Mouse (Mus musculus) lung, embryonic 14.5 days (tissue): ENCODE measurements around the gene Rbm46. TPM values are rescaled to one million over a fixed set of nuclear protein-coding genes. Genes with fewer than 3 reads are reported as not detected.
A peak's percentile ranks its signal among the peaks of the same experiment; 100 is the strongest.

Experiments used
- ATAC-seq: fragments of 200-750 bp; cut with Nextera tagmentation; 2 replicates; pipeline ENCODE4 v1.8.0; 2017; ENCODE audit warnings: mild to moderate bottlenecking, moderate TSS enrichment, moderate library complexity; ENCODE audit not compliant: insufficient read depth
- DNase-seq: peaks from one replicate; pipeline ENCODE4 v3.0.0-alpha.2; 2015
- H3K27ac ChIP-seq: fragments of 300-500 bp; sonication (generic); 2 replicates; pipeline ENCODE4 v1.5.1; 2014; ENCODE audit warnings: low read depth, mild to moderate bottlenecking, moderate library complexity
- H3K27me3 ChIP-seq: fragments of 300-500 bp; sonication (generic); 2 replicates; pipeline ENCODE4 v1.6.1; 2014; ENCODE audit warnings: low read length, control low read depth; ENCODE audit not compliant: insufficient read depth
- H3K36me3 ChIP-seq: fragments of 300-500 bp; sonication (generic); 2 replicates; pipeline ENCODE4 v1.6.1; 2014; ENCODE audit warnings: control low read depth; ENCODE audit not compliant: insufficient read depth
- H3K4me1 ChIP-seq: fragments of 300-500 bp; sonication (generic); 2 replicates; pipeline ENCODE4 v1.6.1; 2014; ENCODE audit warnings: antibody characterized with exemption, control low read depth; ENCODE audit not compliant: insufficient read depth
- H3K4me2 ChIP-seq: fragments of 300-500 bp; sonication (generic); 2 replicates; pipeline ENCODE4 v1.6.1; 2014; ENCODE audit warnings: mild to moderate bottlenecking
- H3K4me3 ChIP-seq: fragments of 300-500 bp; sonication (generic); 2 replicates; pipeline ENCODE4 v1.5.1; 2014; ENCODE audit warnings: low read depth, low read length
- H3K9ac ChIP-seq: fragments of 300-500 bp; sonication (generic); 2 replicates; pipeline ENCODE4 v1.6.1; 2014
- H3K9me3 ChIP-seq: fragments of 300-500 bp; sonication (generic); 2 replicates; pipeline ENCODE4 v1.6.1; 2016; ENCODE audit warnings: low read depth, low read length, control low read depth
- CTCF ChIP-seq: IDR thresholded peaks from 2 replicates; pipeline ENCODE4 v1.5.1; 2016; ENCODE audit warnings: antibody characterized with exemption, low read depth
- WGBS: fragments of 180-500 bp; shearing (Covaris S2); extraction: QIAGEN DNeasy Blood & Tissue Kit; methylation state at CpG from one replicate; pipeline ENCODE4 v1.1.7; 2014; 5-methylcytosine and 5-hydroxymethylcytosine counted together
- polyA plus RNA-seq: library from polyadenylated mRNA; unstranded; fragments of >200 nt; fragmentation: Nextera tagmentation; extraction: Ambion mirVana; gene quantifications from 2 replicates; pipeline ENCODE4 v1.2.1, GENCODE M21; 2014

Rbm46 gene
- polyA plus RNA-seq, 1 experiment from 2014 or later = 16.6 TPM

DNA sequence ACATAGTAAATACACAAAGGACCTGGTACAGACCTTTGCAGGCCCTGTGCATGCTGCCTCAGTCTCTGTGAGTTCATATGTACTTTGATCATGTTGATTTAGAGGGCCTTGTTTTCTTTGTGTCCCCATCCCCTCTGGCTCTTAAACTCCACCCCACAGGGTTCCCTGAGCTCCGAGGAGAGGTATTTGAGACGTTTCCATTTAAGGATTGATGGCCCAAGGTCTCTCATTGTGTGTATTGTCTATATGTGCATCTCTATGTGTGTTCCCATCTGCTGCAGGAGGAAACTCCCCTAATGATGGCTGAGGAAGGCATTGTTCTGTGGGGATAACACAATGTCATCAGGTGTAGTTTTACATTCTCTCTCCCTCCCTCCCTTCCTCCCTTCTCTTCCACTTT lies 12.6 kb upstream of the Rbm46 start:
- DNase-seq (no peak), ATAC-seq (no peak)
- Histone ChIP-seq H3K4me3 (no peak overlapping the region), H3K9me3 (no peaks in the 10 kb centered on the region), H3K4me1 (no peaks in the 10 kb centered on the region), H3K4me2 (no peak overlapping the region), H3K27me3 (no peaks in the 10 kb centered on the region), H3K36me3 (no peaks in the 10 kb centered on the region), H3K27ac (no peak overlapping the region), H3K9ac (no peak overlapping the region)
- WGBS = 16% methylated on average over 2 of the region's 2 CpGs
- no peak for TF ChIP-seq CTCF

GRCm38 (mm10) chr3:82877258-82877657 lies 975 bp upstream of the Rbm46 start:
- Histone ChIP-seq H3K27me3 (peaks cover 15% of the 10 kb centered on the region; the same call in 1 of the 2 replicates), H3K36me3 (no peaks in the 10 kb centered on the region), H3K9me3 (no peaks in the 10 kb centered on the region), H3K4me2 (peak overlapping the region; percentile 69), H3K9ac (no peak overlapping the region), H3K4me3 (no peak overlapping the region), H3K4me1 (0 out of 2 replicates have a peak, but pooled peaks cover 5% of the 10 kb centered on the region), H3K27ac (no peak overlapping the region)
- DNase-seq (peak; percentile 90), ATAC-seq (no peak)
- 2% methylated on average over 4 of the region's 4 CpGs for WGBS
- peak; percentile 77 for TF ChIP-seq CTCF

- peaks cover 15% of the 10 kb centered on the region; the same call in 1 of the 2 replicates for H3K27me3 ChIP-seq
- H3K9me3 ChIP-seq = no peaks in the 10 kb centered on the region
- no peaks in the 10 kb centered on the region for H3K36me3 ChIP-seq
- peak overlapping the region; percentile 52 for H3K9ac ChIP-seq
- peak overlapping the region; percentile 69 for H3K4me2 ChIP-seq
- ATAC-seq (peak; percentile 45), DNase-seq (peak; percentile 26)
- no peak for TF ChIP-seq CTCF
- no peak overlapping the region for H3K27ac ChIP-seq
- 14% methylated on average over 68 of the region's 69 CpGs for WGBS
- H3K4me1 ChIP-seq = 0 out of 2 replicates have a peak, but pooled peaks cover 5% of the 10 kb centered on the region
- H3K4me3 ChIP-seq = peak overlapping the region; percentile 47
These were observed 462 bp downstream of the Rbm46 start for GRCm38 (mm10) chr3:82875671-82876371.

DNA sequence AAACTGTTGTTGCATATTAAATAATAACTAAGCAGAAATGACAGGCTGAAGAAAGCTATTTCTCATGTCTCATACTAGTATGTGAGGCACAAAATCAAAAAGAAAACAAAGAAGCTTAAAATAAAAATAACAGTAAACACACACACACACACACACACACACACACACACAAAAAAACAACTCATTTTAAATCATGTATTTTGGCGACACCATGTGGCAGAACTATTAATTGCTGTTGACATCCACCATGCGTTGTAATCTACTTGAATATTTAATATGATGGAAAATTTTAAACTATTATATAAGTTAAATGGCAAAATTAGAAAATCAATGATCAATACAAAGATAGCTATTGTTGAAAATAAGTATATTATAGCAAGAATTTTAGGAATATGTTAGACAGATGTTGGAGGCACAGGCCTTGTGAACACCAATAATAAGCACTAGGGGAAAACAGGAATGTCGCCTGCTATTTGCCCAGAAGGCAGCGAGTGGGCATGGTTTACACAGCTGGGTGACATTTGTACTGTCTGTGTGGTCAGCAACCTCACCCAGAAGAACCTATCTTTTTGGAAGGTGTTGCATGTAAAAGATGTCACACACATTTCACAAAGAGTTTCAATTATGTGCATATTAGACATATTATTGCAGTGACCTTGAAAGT lies 18.7 kb downstream of the Rbm46 start:
- Histone ChIP-seq H3K27ac (no peak overlapping the region), H3K9ac (no peak overlapping the region), H3K4me3 (no peak overlapping the region), H3K27me3 (no peaks in the 10 kb centered on the region), H3K4me2 (no peak overlapping the region), H3K9me3 (no peaks in the 10 kb centered on the region), H3K36me3 (no peaks in the 10 kb centered on the region), H3K4me1 (no peaks in the 10 kb centered on the region)
- peak; percentile 67 for TF ChIP-seq CTCF
- WGBS = 20% methylated on average over 4 of the region's 4 CpGs
- ATAC-seq = no peak
- DNase-seq = peak; percentile 79

- Histone ChIP-seq H3K27ac (no peak overlapping the region), H3K4me3 (no peak overlapping the region), H3K27me3 (no peaks in the 10 kb centered on the region), H3K4me2 (no peak overlapping the region), H3K9me3 (no peaks in the 10 kb centered on the region), H3K9ac (no peak overlapping the region), H3K36me3 (no peaks in the 10 kb centered on the region), H3K4me1 (no peaks in the 10 kb centered on the region)
- no peak for ATAC-seq
- WGBS = 83% methylated on average over 9 of the region's 9 CpGs
- TF ChIP-seq CTCF = no peak
- no peak for DNase-seq
These were observed 51.1 kb downstream of the Rbm46 start for GRCm38 (mm10) chr3:82825165-82825564.

DNA sequence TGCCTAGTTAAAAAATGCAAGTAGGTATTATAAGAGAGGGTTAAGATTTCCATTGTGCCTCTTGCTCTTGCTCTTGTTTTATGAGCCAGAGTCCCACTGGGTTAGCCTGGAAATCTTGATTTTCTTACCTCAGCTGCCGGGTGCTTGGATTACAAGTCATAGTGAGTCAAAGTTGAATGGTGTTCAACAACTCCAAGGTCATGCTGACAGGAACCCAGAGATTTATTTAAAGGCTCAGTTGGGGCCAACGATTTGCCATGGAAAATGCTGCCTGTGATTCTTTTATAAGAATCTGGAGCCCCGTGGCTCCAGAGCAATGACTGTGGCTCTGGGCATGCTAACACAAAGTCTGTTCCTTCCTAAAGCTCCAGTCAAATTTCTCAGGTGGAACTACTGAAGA lies 64.4 kb downstream of the Rbm46 start:
- H3K4me3 ChIP-seq = no peak overlapping the region
- no peak overlapping the region for H3K4me2 ChIP-seq
- DNase-seq = no peak
- H3K36me3 ChIP-seq = no peaks in the 10 kb centered on the region
- H3K9ac ChIP-seq = no peak overlapping the region
- TF ChIP-seq CTCF = no peak
- H3K27me3 ChIP-seq = no peaks in the 10 kb centered on the region
- no peak overlapping the region for H3K27ac ChIP-seq
- no peaks in the 10 kb centered on the region for H3K9me3 ChIP-seq
- no peaks in the 10 kb centered on the region for H3K4me1 ChIP-seq
- WGBS = 76% methylated on average over 3 of the region's 3 CpGs
- no peak for ATAC-seq

DNA sequence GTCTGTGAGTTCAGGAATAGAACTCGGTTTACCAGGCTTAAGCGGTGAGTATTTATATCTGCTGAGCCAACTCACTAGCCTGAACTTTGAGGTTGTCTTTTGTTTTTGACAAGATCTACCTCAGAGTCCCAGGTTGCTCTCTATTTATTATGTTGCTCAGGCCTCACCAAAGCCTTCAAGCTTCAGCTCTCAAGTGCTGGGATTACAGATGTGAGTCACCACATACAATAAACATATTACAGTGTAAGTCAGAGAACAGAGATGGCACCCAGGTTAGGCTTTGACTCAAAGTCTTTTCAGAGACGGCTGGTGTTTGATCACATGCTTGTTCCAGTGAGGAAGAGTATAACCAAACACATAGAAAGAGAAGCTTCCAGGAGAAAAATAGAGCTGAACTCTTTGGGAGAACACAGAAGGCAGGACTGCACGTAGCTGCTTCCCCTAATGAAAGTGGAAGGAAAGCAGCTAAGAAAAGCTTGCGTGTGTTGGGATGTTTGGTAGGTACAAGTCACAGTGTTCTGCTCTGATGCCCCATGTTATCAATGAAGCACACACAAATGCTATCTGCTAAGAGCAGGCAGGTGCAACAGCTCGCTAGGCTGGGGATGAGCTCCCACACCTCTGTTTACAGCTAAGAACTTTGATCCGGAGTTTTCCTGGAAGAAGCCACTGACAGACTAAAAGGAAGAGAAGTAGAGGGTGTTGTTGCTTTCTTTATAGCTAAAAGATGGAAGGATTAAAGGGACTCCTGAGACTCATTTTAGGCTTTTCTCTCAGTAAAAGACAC lies 65.8 kb downstream of the Rbm46 start:
- 75% methylated on average over 7 of the region's 7 CpGs for WGBS
- no peak overlapping the region for H3K27ac ChIP-seq
- no peaks in the 10 kb centered on the region for H3K4me1 ChIP-seq
- H3K27me3 ChIP-seq = no peaks in the 10 kb centered on the region
- no peaks in the 10 kb centered on the region for H3K36me3 ChIP-seq
- H3K9me3 ChIP-seq = no peaks in the 10 kb centered on the region
- H3K4me3 ChIP-seq = no peak overlapping the region
- ATAC-seq (no peak), DNase-seq (no peak)
- no peak overlapping the region for H3K4me2 ChIP-seq
- H3K9ac ChIP-seq = no peak overlapping the region
- TF ChIP-seq CTCF = no peak
